Mouse (Mus musculus) forebrain, postnatal 0 days (tissue): Measurements from ENCODE around the gene Cul4b. TPM values are rescaled to one million over a fixed set of nuclear protein-coding genes. Genes with fewer than 3 reads are reported as not detected.

Experiments
- ATAC-seq: fragments of 200-750 bp; cut with Nextera tagmentation; 2 replicates; pipeline ENCODE4 v1.8.0; 2017; ENCODE audit warnings: mild to moderate bottlenecking, moderate library complexity
- DNase-seq: peaks from one replicate; pipeline ENCODE4 v3.0.0-alpha.2; 2015
- H3K27ac ChIP-seq: fragments of 300-500 bp; sonication (generic); 2 replicates; pipeline ENCODE4 v1.5.1; 2014; ENCODE audit warnings: low read depth, mild to moderate bottlenecking, antibody characterized with exemption, low read length, moderate library complexity, mixed read lengths
- H3K27me3 ChIP-seq: fragments of 300-500 bp; sonication (generic); 2 replicates; pipeline ENCODE4 v1.6.1; 2014; ENCODE audit warnings: mild to moderate bottlenecking, low read length, mixed read lengths; ENCODE audit not compliant: insufficient read depth
- H3K36me3 ChIP-seq: fragments of 300-500 bp; sonication (generic); 2 replicates; pipeline ENCODE4 v1.6.1; 2014; ENCODE audit warnings: mild to moderate bottlenecking, moderate library complexity; ENCODE audit not compliant: insufficient read depth
- H3K4me1 ChIP-seq: fragments of 300-500 bp; sonication (generic); 2 replicates; pipeline ENCODE4 v1.6.1; 2014; ENCODE audit warnings: antibody characterized with exemption; ENCODE audit not compliant: insufficient read depth
- H3K4me2 ChIP-seq: fragments of 300-500 bp; sonication (generic); 2 replicates; pipeline ENCODE4 v1.6.1; 2014; ENCODE audit warnings: low read depth, mild to moderate bottlenecking, moderate library complexity
- H3K4me3 ChIP-seq: fragments of 300-500 bp; sonication (generic); 2 replicates; pipeline ENCODE4 v1.5.1; 2014; ENCODE audit warnings: low read depth, low read length, mixed read lengths
- H3K9ac ChIP-seq: fragments of 300-500 bp; sonication (generic); 2 replicates; pipeline ENCODE4 v1.6.1; 2014; ENCODE audit warnings: mild to moderate bottlenecking
- H3K9me3 ChIP-seq: fragments of 300-500 bp; sonication (generic); 2 replicates; pipeline ENCODE4 v1.6.1; 2016; ENCODE audit warnings: low read length
- CTCF ChIP-seq: sonication (generic); IDR thresholded peaks from 2 replicates; pipeline ENCODE4 v1.5.1; 2016; ENCODE audit warnings: antibody characterized with exemption, control low read depth, low read depth
- WGBS: fragments of 180-500 bp; shearing (Covaris S2); extraction: QIAGEN DNeasy Blood & Tissue Kit; methylation state at CpG from one replicate; pipeline ENCODE4 v1.1.7; 2014; 5-methylcytosine and 5-hydroxymethylcytosine counted together
- polyA plus RNA-seq: library from polyadenylated mRNA; unstranded; fragments of >200 nt; fragmentation: Nextera tagmentation; extraction: Ambion mirVana; gene quantifications from 2 replicates; pipeline ENCODE4 v1.2.1, GENCODE M21; 2015
- total RNA-seq: library from RNA; depleted of rRNA; stranded (reverse); fragments of >200 nt; gene quantifications from 2 replicates; pipeline ENCODE4 v1.2.3, GENCODE M21; 2014

Gene Cul4b
- total and polyA plus RNA-seq, 2 experiments from 2014 or later = 13.8 to 28.6 TPM

GRCm38 (mm10) chrX:38581140-38581539 lies 5.1 kb upstream of the Cul4b start:
- TF ChIP-seq CTCF = no peak
- WGBS = 92% methylated on average over 1 of the region's 1 CpGs
- Histone ChIP-seq H3K4me1 (no peaks in the 10 kb centered on the region), H3K27ac (no peak overlapping the region), H3K27me3 (no peaks in the 10 kb centered on the region), H3K9ac (no peak overlapping the region), H3K36me3 (no peaks in the 10 kb centered on the region), H3K9me3 (no peaks in the 10 kb centered on the region), H3K4me2 (no peak overlapping the region), H3K4me3 (no peak overlapping the region)
- no peak for ATAC-seq
- DNase-seq = no peak

GRCm38 (mm10) chrX:38566521-38567205 lies 9.3 kb downstream of the Cul4b start:
- no peak for TF ChIP-seq CTCF
- H3K9ac ChIP-seq = no peak overlapping the region
- no peak overlapping the region for H3K4me3 ChIP-seq
- H3K27ac ChIP-seq = no peak overlapping the region
- DNase-seq = no peak
- H3K4me1 ChIP-seq = no peaks in the 10 kb centered on the region
- no peaks in the 10 kb centered on the region for H3K36me3 ChIP-seq
- ATAC-seq = no peak
- no peaks in the 10 kb centered on the region for H3K27me3 ChIP-seq
- H3K4me2 ChIP-seq = no peak overlapping the region
- H3K9me3 ChIP-seq = no peaks in the 10 kb centered on the region
- WGBS = 76% methylated on average over 6 of the region's 6 CpGs

- WGBS = 25% methylated on average over 8 of the region's 8 CpGs
- Histone ChIP-seq H3K4me3 (peak overlapping the region; percentile 54), H3K9ac (peak overlapping the region; percentile 71; the same call in 1 of the 2 replicates), H3K27ac (no peak overlapping the region; the same call in 1 of the 2 replicates), H3K4me2 (peak overlapping the region; percentile 44), H3K27me3 (no peaks in the 10 kb centered on the region), H3K9me3 (no peaks in the 10 kb centered on the region), H3K4me1 (no peaks in the 10 kb centered on the region), H3K36me3 (no peaks in the 10 kb centered on the region)
- TF ChIP-seq CTCF = no peak
- no peak for ATAC-seq
- DNase-seq = no peak
These were observed 10.8 kb downstream of the Cul4b start for GRCm38 (mm10) chrX:38565176-38565542.

- no peak for TF ChIP-seq CTCF
- 25% methylated on average over 31 of the region's 52 CpGs for WGBS
- peak; percentile 89 for DNase-seq
These were observed 11.3 kb downstream of the Cul4b start for GRCm38 (mm10) chrX:38564542-38565175.

GRCm38 (mm10) chrX:38563941-38564541 lies 12.0 kb downstream of the Cul4b start:
- peak; percentile 4; the same call in 1 of the 2 replicates for ATAC-seq
- 43% methylated on average over 16 of the region's 19 CpGs for WGBS

More at GRCm38 (mm10) chrX:38564542-38565175, 11.3 kb downstream of the Cul4b start:
- H3K27me3 ChIP-seq = no peaks in the 10 kb centered on the region
- peak; percentile 96 for ATAC-seq
- peak overlapping the region; percentile 61 for H3K4me2 ChIP-seq
- peak overlapping the region; percentile 71 for H3K9ac ChIP-seq
- H3K4me1 ChIP-seq = no peaks in the 10 kb centered on the region
- no peaks in the 10 kb centered on the region for H3K36me3 ChIP-seq
- peak overlapping the region; percentile 54 for H3K4me3 ChIP-seq
- peak overlapping the region; percentile 91 for H3K27ac ChIP-seq
- no peaks in the 10 kb centered on the region for H3K9me3 ChIP-seq

GRCm38 (mm10) chrX:38553255-38553654 lies 22.7 kb downstream of the Cul4b start:
- Histone ChIP-seq H3K4me1 (no peaks in the 10 kb centered on the region), H3K9me3 (no peaks in the 10 kb centered on the region), H3K27me3 (no peaks in the 10 kb centered on the region), H3K4me3 (no peak overlapping the region), H3K36me3 (no peaks in the 10 kb centered on the region; the same call in 1 of the 2 replicates), H3K27ac (no peak overlapping the region), H3K4me2 (no peak overlapping the region), H3K9ac (no peak overlapping the region)
- no peak for DNase-seq
- TF ChIP-seq CTCF = no peak
- no peak for ATAC-seq

More at GRCm38 (mm10) chrX:38563941-38564541, 12.0 kb downstream of the Cul4b start:
- Histone ChIP-seq H3K4me2 (peak overlapping the region; percentile 61), H3K36me3 (no peaks in the 10 kb centered on the region), H3K27ac (peak overlapping the region; percentile 91), H3K9me3 (no peaks in the 10 kb centered on the region), H3K4me3 (peak overlapping the region; percentile 54), H3K4me1 (no peaks in the 10 kb centered on the region), H3K27me3 (no peaks in the 10 kb centered on the region), H3K9ac (peak overlapping the region; percentile 71)
- TF ChIP-seq CTCF = no peak
- DNase-seq = no peak

GRCm38 (mm10) chrX:38514556-38514955 lies 61.4 kb downstream of the Cul4b start:
- Histone ChIP-seq H3K4me3 (no peak overlapping the region), H3K4me1 (no peaks in the 10 kb centered on the region), H3K9me3 (no peaks in the 10 kb centered on the region), H3K27ac (no peak overlapping the region), H3K36me3 (no peaks in the 10 kb centered on the region), H3K4me2 (no peak overlapping the region), H3K9ac (no peak overlapping the region), H3K27me3 (no peaks in the 10 kb centered on the region)
- TF ChIP-seq CTCF = peak; percentile 71
- DNase-seq (peak; percentile 52), ATAC-seq (no peak)
- 4% methylated on average over 7 of the region's 7 CpGs for WGBS
